Mouse (Mus musculus): ENCODE data around the gene Gm5089.

- TF ChIP-seq GATA1 (IDR thresholded peaks at IDR 0.05; ENCODE audit: borderline replicate concordance, low read length) (no peak), FLI1 (IDR thresholded peaks at IDR 0.05; ENCODE audit: low read length) (no peak)
Observed at GRCm38 (mm10) chr14:122459776-122460175, 8.9 kb upstream of the Gm5089 start.

Data from megakaryocyte, embryonic 14.5 days (primary cell).